Mouse (Mus musculus): ENCODE results near the gene Usp22. TPM values are rescaled to one million over a fixed set of nuclear protein-coding genes. Genes with fewer than 3 reads are reported as not detected.

Gene Usp22
- polyA plus RNA-seq, 1 experiment from 2014 or later = 72.5 TPM

- H3K27ac ChIP-seq (ENCODE audit: low read length) = no peak overlapping the region
- peaks cover 36% of the 10 kb centered on the region for H3K36me3 ChIP-seq (ENCODE audit: control insufficient read depth, insufficient read depth, low read length)
- no peak for ATAC-seq
- no peaks in the 10 kb centered on the region for H3K27me3 ChIP-seq (replicated peaks; ENCODE audit: control insufficient read depth, insufficient read depth, low read length)
- H3K4me2 ChIP-seq (ENCODE audit: low read depth, low read length) = no peak overlapping the region
- WGBS = 82% methylated on average over 2 of the region's 2 CpGs
- H3K4me3 ChIP-seq (ENCODE audit: low read length) = no peak overlapping the region
- H3K9me3 ChIP-seq (ENCODE audit: control insufficient read depth, low read length) = no peaks in the 10 kb centered on the region
- no peaks in the 10 kb centered on the region for H3K4me1 ChIP-seq (ENCODE audit: control insufficient read depth, insufficient read depth, low read length)
- no peak overlapping the region for H3K9ac ChIP-seq (ENCODE audit: low read depth, low read length)
Measured at GRCm38 (mm10) chr11:61155727-61156126, 19.1 kb downstream of the Usp22 start.

GRCm38 (mm10) chr11:61150233-61151001 is 24.4 kb downstream of the Usp22 start:
- Histone ChIP-seq H3K4me3 (ENCODE audit: low read length) (no peak overlapping the region), H3K4me1 (ENCODE audit: control insufficient read depth, insufficient read depth, low read length) (peaks cover 10% of the 10 kb centered on the region; the same call in 1 of the 2 replicates), H3K36me3 (ENCODE audit: control insufficient read depth, insufficient read depth, low read length) (peaks cover 15% of the 10 kb centered on the region), H3K9ac (ENCODE audit: low read depth, low read length) (no peak overlapping the region), H3K27ac (ENCODE audit: low read length) (no peak overlapping the region), H3K9me3 (ENCODE audit: control insufficient read depth, low read length) (no peaks in the 10 kb centered on the region), H3K27me3 (replicated peaks; ENCODE audit: control insufficient read depth, insufficient read depth, low read length) (0 out of 2 replicates have a peak, but pooled peaks cover 4% of the 10 kb centered on the region), H3K4me2 (ENCODE audit: low read depth, low read length) (no peak overlapping the region)
- WGBS = 74% methylated on average over 6 of the region's 6 CpGs
- no peak for ATAC-seq

DNA sequence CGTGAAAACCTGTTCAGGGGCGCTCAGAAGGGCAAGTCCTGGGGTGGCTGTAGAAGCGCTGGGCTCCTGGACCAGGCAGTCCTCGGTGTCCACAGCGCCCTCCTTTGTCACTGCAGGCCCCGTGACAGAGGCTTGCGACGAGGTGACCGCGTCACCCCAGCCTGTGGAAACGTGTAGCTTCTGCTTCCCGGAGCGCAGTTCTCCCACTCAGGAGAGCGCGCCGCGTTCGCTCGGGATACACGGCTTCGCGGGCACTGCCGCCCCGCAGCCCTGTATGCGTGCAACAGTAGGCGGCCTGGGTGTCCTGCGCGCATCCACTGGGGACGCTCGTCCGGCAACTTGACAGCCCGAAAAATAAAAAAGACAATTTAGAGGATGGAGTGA is 27.6 kb downstream of the Usp22 start:
- 0 out of 2 replicates have a peak, but pooled peaks cover 4% of the 10 kb centered on the region for H3K27me3 ChIP-seq (replicated peaks; ENCODE audit: control insufficient read depth, insufficient read depth, low read length)
- H3K27ac ChIP-seq (ENCODE audit: low read length) = no peak overlapping the region
- peak overlapping the region; percentile 43 for H3K4me3 ChIP-seq (ENCODE audit: low read length)
- H3K4me1 ChIP-seq (ENCODE audit: control insufficient read depth, insufficient read depth, low read length) = peaks cover 10% of the 10 kb centered on the region; the same call in 1 of the 2 replicates
- no peaks in the 10 kb centered on the region for H3K9me3 ChIP-seq (ENCODE audit: control insufficient read depth, low read length)
- WGBS = 5% methylated on average over 32 of the region's 32 CpGs
- no peaks in the 10 kb centered on the region for H3K36me3 ChIP-seq (ENCODE audit: control insufficient read depth, insufficient read depth, low read length)
- peak overlapping the region; percentile 54 for H3K9ac ChIP-seq (ENCODE audit: low read depth, low read length)
- H3K4me2 ChIP-seq (ENCODE audit: low read depth, low read length) = peak overlapping the region; percentile 58
- ATAC-seq = peak; percentile 62

GRCm38 (mm10) chr11:61146645-61147299 is 28.1 kb downstream of the Usp22 start:
- ATAC-seq = peak; percentile 26
- H3K36me3 ChIP-seq (ENCODE audit: control insufficient read depth, insufficient read depth, low read length) = no peaks in the 10 kb centered on the region
- H3K4me3 ChIP-seq (ENCODE audit: low read length) = peak overlapping the region; percentile 43
- H3K4me1 ChIP-seq (ENCODE audit: control insufficient read depth, insufficient read depth, low read length) = peaks cover 10% of the 10 kb centered on the region; the same call in 1 of the 2 replicates
- peak overlapping the region; percentile 58 for H3K4me2 ChIP-seq (ENCODE audit: low read depth, low read length)
- H3K9me3 ChIP-seq (ENCODE audit: control insufficient read depth, low read length) = no peaks in the 10 kb centered on the region
- peak overlapping the region; percentile 54 for H3K9ac ChIP-seq (ENCODE audit: low read depth, low read length)
- WGBS = 23% methylated on average over 20 of the region's 20 CpGs
- no peak overlapping the region for H3K27ac ChIP-seq (ENCODE audit: low read length)
- H3K27me3 ChIP-seq (replicated peaks; ENCODE audit: control insufficient read depth, insufficient read depth, low read length) = 0 out of 2 replicates have a peak, but pooled peaks cover 4% of the 10 kb centered on the region

DNA sequence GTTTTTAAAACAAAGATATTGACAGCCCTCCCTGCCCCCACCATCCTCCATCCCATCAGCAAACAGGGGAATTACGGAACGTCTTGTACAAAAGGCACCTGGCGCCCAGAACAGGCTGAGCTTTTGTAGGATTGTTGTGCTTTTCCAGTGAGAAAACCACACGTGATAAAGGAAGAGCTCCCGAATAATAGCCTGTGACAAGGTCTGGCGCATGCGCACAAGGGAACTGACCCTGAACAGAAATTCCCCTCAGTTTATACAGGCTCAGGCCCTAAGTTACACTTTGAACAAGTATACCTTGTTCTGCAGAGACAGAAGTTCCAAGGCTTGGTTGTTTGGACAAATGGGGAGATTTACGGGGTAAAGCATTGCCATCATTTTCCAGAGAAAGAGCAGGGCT is 29.3 kb downstream of the Usp22 start:
- WGBS = 40% methylated on average over 8 of the region's 8 CpGs
- Histone ChIP-seq H3K4me2 (ENCODE audit: low read depth, low read length) (no peak overlapping the region), H3K27ac (ENCODE audit: low read length) (no peak overlapping the region), H3K4me1 (ENCODE audit: control insufficient read depth, insufficient read depth, low read length) (peaks cover 10% of the 10 kb centered on the region; the same call in 1 of the 2 replicates), H3K4me3 (ENCODE audit: low read length) (no peak overlapping the region), H3K36me3 (ENCODE audit: control insufficient read depth, insufficient read depth, low read length) (no peaks in the 10 kb centered on the region), H3K27me3 (replicated peaks; ENCODE audit: control insufficient read depth, insufficient read depth, low read length) (0 out of 2 replicates have a peak, but pooled peaks cover 4% of the 10 kb centered on the region), H3K9me3 (ENCODE audit: control insufficient read depth, low read length) (no peaks in the 10 kb centered on the region), H3K9ac (ENCODE audit: low read depth, low read length) (no peak overlapping the region)
- no peak for ATAC-seq

GRCm38 (mm10) chr11:61143564-61144469 is 31.0 kb downstream of the Usp22 start:
- no peak overlapping the region for H3K27ac ChIP-seq (ENCODE audit: low read length)
- no peak overlapping the region for H3K4me3 ChIP-seq (ENCODE audit: low read length)
- no peak for ATAC-seq
- no peaks in the 10 kb centered on the region for H3K9me3 ChIP-seq (ENCODE audit: control insufficient read depth, low read length)
- H3K9ac ChIP-seq (ENCODE audit: low read depth, low read length) = no peak overlapping the region
- H3K4me1 ChIP-seq (ENCODE audit: control insufficient read depth, insufficient read depth, low read length) = peaks cover 10% of the 10 kb centered on the region; the same call in 1 of the 2 replicates
- WGBS = 74% methylated on average over 7 of the region's 7 CpGs
- H3K36me3 ChIP-seq (ENCODE audit: control insufficient read depth, insufficient read depth, low read length) = no peaks in the 10 kb centered on the region
- no peak overlapping the region for H3K4me2 ChIP-seq (ENCODE audit: low read depth, low read length)
- 0 out of 2 replicates have a peak, but pooled peaks cover 4% of the 10 kb centered on the region for H3K27me3 ChIP-seq (replicated peaks; ENCODE audit: control insufficient read depth, insufficient read depth, low read length)

DNA sequence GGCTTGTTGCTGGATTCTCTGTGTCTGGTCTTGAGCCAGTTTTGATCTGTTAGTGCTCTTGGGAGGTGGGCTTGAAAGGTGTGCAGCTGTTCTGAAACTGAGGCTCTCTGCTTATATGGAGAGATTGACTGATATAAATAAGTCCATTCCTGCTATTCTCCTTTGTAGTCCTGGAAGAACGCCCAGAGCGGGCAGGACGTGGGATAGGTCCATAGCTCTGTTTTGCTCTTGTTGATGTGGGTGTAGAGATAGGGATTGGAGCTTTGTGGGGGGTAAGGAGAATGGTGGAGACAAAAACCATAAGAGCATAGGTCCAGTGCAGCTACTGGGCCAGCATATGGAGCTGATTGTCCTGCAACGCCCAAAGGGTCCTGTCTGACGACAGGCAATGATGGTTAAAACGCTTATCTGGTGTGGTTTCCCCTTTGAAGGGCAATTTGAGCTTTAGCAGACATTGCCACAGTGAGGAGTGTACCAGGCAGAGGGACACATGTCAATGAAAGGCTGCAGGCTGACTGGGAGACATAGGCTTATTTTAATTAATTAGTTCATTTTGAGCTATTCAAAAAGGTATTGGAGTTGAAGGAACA is 31.8 kb downstream of the Usp22 start:
- Histone ChIP-seq H3K4me2 (ENCODE audit: low read depth, low read length) (no peak overlapping the region), H3K27ac (ENCODE audit: low read length) (no peak overlapping the region), H3K27me3 (replicated peaks; ENCODE audit: control insufficient read depth, insufficient read depth, low read length) (0 out of 2 replicates have a peak, but pooled peaks cover 4% of the 10 kb centered on the region), H3K9me3 (ENCODE audit: control insufficient read depth, low read length) (no peaks in the 10 kb centered on the region), H3K36me3 (ENCODE audit: control insufficient read depth, insufficient read depth, low read length) (no peaks in the 10 kb centered on the region), H3K4me3 (ENCODE audit: low read length) (0 out of 2 replicates have a peak overlapping the region, but pooled peaks have one; percentile 2), H3K4me1 (ENCODE audit: control insufficient read depth, insufficient read depth, low read length) (peaks cover 10% of the 10 kb centered on the region; the same call in 1 of the 2 replicates), H3K9ac (ENCODE audit: low read depth, low read length) (no peak overlapping the region)
- ATAC-seq = no peak
- 60% methylated on average over 6 of the region's 6 CpGs for WGBS

GRCm38 (mm10) chr11:61142262-61142661 is 32.6 kb downstream of the Usp22 start:
- H3K36me3 ChIP-seq (ENCODE audit: control insufficient read depth, insufficient read depth, low read length) = no peaks in the 10 kb centered on the region
- WGBS = 44% methylated on average over 3 of the region's 3 CpGs

More at GRCm38 (mm10) chr11:61142262-61142661, 32.6 kb downstream of the Usp22 start:
- H3K27me3 ChIP-seq (replicated peaks; ENCODE audit: control insufficient read depth, insufficient read depth, low read length) = 0 out of 2 replicates have a peak, but pooled peaks cover 4% of the 10 kb centered on the region
- ATAC-seq = no peak
- H3K9me3 ChIP-seq (ENCODE audit: control insufficient read depth, low read length) = no peaks in the 10 kb centered on the region
- H3K4me2 ChIP-seq (ENCODE audit: low read depth, low read length) = no peak overlapping the region
- peaks cover 9% of the 10 kb centered on the region; the same call in 1 of the 2 replicates for H3K4me1 ChIP-seq (ENCODE audit: control insufficient read depth, insufficient read depth, low read length)
- H3K9ac ChIP-seq (ENCODE audit: low read depth, low read length) = no peak overlapping the region
- H3K4me3 ChIP-seq (ENCODE audit: low read length) = 0 out of 2 replicates have a peak overlapping the region, but pooled peaks have one; percentile 2
- no peak overlapping the region for H3K27ac ChIP-seq (ENCODE audit: low read length)

Data from intestine, embryonic 16.5 days (tissue).